Mouse (Mus musculus) heart, embryonic 12.5 days (tissue): ENCODE results near the gene Ptprh. TPM values are rescaled to one million over a fixed set of nuclear protein-coding genes. Genes with fewer than 3 reads are reported as not detected.
"Not testable (repeated sequence)": the region's sequence is repeated elsewhere in the genome, so short reads cannot be mapped to it uniquely, and the experiment has no call there.

ENCODE experiments used
- ATAC-seq: fragments of 200-750 bp; cut with Nextera tagmentation; 2 replicates; pipeline ENCODE4 v1.8.0; 2017; ENCODE audit warnings: moderate TSS enrichment, moderate library complexity; ENCODE audit not compliant: insufficient number of reproducible peaks, low FRiP score
- H3K27ac ChIP-seq: fragments of 300-500 bp; sonication (generic); 2 replicates; pipeline ENCODE4 v1.5.1; 2016; ENCODE audit warnings: mild to moderate bottlenecking, moderate library complexity; ENCODE audit not compliant: poor library complexity, severe bottlenecking
- H3K27me3 ChIP-seq: fragments of 300-500 bp; sonication (generic); replicated peaks from 2 replicates; pipeline ENCODE4 v1.6.1; 2016; ENCODE audit warnings: mild to moderate bottlenecking, moderate library complexity
- H3K36me3 ChIP-seq: fragments of 300-500 bp; sonication (generic); 2 replicates; pipeline ENCODE4 v1.6.1; 2016; ENCODE audit warnings: mild to moderate bottlenecking, moderate library complexity
- H3K4me1 ChIP-seq: fragments of 300-500 bp; sonication (generic); replicated peaks from 2 replicates; pipeline ENCODE4 v1.6.1; 2016; ENCODE audit warnings: mild to moderate bottlenecking
- H3K4me2 ChIP-seq: fragments of 300-500 bp; sonication (generic); 2 replicates; pipeline ENCODE4 v1.6.1; 2016; ENCODE audit warnings: mild to moderate bottlenecking, moderate library complexity
- H3K4me3 ChIP-seq: fragments of 300-500 bp; sonication (generic); 2 replicates; pipeline ENCODE4 v1.5.1; 2016; ENCODE audit warnings: mild to moderate bottlenecking
- H3K9ac ChIP-seq: fragments of 300-500 bp; sonication (generic); 2 replicates; pipeline ENCODE4 v1.6.1; 2016; ENCODE audit warnings: mild to moderate bottlenecking, moderate library complexity
- H3K9me3 ChIP-seq: fragments of 300-500 bp; sonication (generic); replicated peaks from 2 replicates; pipeline ENCODE4 v1.6.1; 2016; ENCODE audit warnings: mild to moderate bottlenecking, moderate library complexity
- WGBS: fragments of 180-500 bp; shearing (Covaris S2); methylation state at CpG from one replicate; pipeline ENCODE4 v1.1.7; 2016; 5-methylcytosine and 5-hydroxymethylcytosine counted together
- polyA plus RNA-seq: library from polyadenylated mRNA; unstranded; fragments of >200 nt; fragmentation: Nextera tagmentation; extraction: Ambion mirVana; gene quantifications from 2 replicates; pipeline ENCODE4 v1.2.1, GENCODE M21; 2016

Gene Ptprh
- polyA plus RNA-seq, 1 experiment from 2014 or later: not detected

DNA sequence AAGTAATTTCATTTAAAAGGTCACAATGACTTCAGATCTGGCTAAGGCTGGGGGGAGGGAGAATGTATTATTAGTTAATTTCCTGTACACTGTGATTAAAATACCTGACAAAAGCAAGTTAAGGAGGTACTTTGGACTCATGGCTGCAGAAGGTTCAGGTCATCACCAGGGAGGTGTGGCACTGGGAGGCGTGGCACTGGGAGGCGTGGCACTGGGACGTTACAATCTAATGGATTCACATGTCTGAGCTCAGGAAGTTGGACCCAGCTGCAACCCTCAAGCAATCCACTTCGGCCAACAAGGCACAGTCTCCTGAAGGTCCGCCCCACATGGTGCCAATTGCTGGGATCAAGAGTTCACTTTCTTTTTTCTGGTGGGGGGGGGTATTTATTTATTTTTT is 4.2 kb upstream of the Ptprh start:
- Histone ChIP-seq H3K4me3 (no peak overlapping the region), H3K9me3 (0 out of 2 replicates have a peak, but pooled peaks cover 5% of the 10 kb centered on the region), H3K27ac (no peak overlapping the region), H3K27me3 (no peaks in the 10 kb centered on the region), H3K9ac (no peak overlapping the region), H3K36me3 (no peaks in the 10 kb centered on the region), H3K4me1 (no peaks in the 10 kb centered on the region), H3K4me2 (no peak overlapping the region)
- no peak for ATAC-seq
- WGBS: 64% methylated on average over 5 of the region's 5 CpGs

DNA sequence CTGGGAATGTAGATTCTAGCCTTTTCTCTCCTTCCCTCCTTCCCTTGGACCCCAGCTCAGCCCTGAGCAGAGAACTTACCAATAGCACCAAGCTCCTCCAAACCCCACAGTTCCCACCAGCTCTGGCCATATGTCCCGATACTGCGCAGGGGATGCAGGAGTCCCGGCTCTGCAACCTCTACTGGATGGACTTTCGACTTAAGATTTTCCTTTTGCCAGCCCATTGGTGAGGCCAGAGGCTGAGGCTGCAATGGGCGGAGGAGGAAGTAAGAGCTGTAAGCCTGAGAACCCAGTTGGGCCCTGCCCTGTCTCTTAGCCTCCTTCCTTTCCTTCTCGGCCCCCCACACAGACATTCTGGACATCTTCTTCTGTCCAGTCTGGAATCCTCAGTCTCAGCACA is 872 bp downstream of the Ptprh start:
- WGBS: 79% methylated on average over 6 of the region's 6 CpGs

DNA sequence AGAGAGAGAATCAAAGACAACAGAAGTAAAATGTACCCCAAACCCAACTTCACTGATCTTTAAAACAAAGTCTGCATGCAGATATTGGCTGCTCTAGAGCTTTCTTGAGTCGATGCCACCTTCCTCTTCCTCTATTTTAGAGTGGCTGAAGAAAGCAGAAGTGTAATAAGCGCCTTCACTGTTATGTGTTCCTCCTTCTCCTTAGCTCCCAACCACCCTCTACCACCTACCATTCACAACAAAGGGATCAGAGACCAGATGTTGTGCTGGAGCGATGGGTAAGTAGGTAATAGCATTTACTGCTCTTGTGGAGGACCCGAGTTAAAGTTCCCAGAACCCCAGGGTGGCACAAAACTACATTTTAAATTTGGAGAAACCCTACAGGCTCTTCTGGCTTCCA is 6.8 kb downstream of the Ptprh start:
- H3K4me1 ChIP-seq, H3K9me3 ChIP-seq, H3K27ac ChIP-seq, ATAC-seq, H3K27me3 ChIP-seq, H3K4me2 ChIP-seq, H3K4me3 ChIP-seq, H3K36me3 ChIP-seq, H3K9ac ChIP-seq: not testable (repeated sequence)
- WGBS: 61% methylated on average over 4 of the region's 4 CpGs

More for the DNA sequence above, 872 bp downstream of the Ptprh start:
- no peaks in the 10 kb centered on the region for H3K36me3 ChIP-seq
- ATAC-seq: no peak
- no peaks in the 10 kb centered on the region for H3K4me1 ChIP-seq
- peaks cover 3% of the 10 kb centered on the region; the same call in 1 of the 2 replicates for H3K9me3 ChIP-seq
- no peak overlapping the region for H3K4me2 ChIP-seq
- no peak overlapping the region for H3K27ac ChIP-seq
- no peak overlapping the region for H3K9ac ChIP-seq
- H3K4me3 ChIP-seq: no peak overlapping the region
- no peaks in the 10 kb centered on the region for H3K27me3 ChIP-seq

- not testable (repeated sequence) for H3K36me3 ChIP-seq, H3K9ac ChIP-seq, ATAC-seq, H3K9me3 ChIP-seq, H3K4me3 ChIP-seq, H3K27ac ChIP-seq, H3K27me3 ChIP-seq, H3K4me1 ChIP-seq, H3K4me2 ChIP-seq
- 68% methylated on average over 3 of the region's 3 CpGs for WGBS
Observed at GRCm38 (mm10) chr7:4581481-4581880, 22.4 kb downstream of the Ptprh start.

GRCm38 (mm10) chr7:4572361-4572760 is 31.5 kb downstream of the Ptprh start:
- not testable (repeated sequence) for ATAC-seq, H3K4me3 ChIP-seq, H3K27ac ChIP-seq, H3K4me1 ChIP-seq, H3K27me3 ChIP-seq, H3K9me3 ChIP-seq, H3K9ac ChIP-seq, H3K4me2 ChIP-seq, H3K36me3 ChIP-seq
- 65% methylated on average over 2 of the region's 2 CpGs for WGBS

DNA sequence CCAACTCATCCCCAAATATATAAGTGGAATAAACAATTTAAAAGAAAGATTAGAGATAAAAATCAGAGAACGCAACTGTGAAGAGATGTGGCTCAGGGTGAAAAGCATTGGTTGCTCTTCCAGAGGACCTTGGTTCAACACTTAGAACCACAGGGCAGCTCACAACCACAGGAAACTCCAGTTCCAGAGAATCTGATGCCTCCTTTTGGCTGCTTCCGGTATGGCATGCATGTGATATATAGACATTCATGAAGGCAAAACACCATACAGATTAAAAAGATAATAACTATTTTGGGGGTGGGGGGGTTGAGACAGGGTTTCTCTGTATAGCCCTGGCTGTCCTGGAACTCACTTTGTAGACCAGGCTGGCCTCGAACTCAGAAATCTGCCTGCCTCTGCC is 41.2 kb downstream of the Ptprh start:
- Histone ChIP-seq H3K36me3 (no peaks in the 10 kb centered on the region), H3K9me3 (no peaks in the 10 kb centered on the region), H3K4me2 (no peak overlapping the region), H3K4me3 (no peak overlapping the region), H3K4me1 (no peaks in the 10 kb centered on the region), H3K27ac (no peak overlapping the region), H3K9ac (no peak overlapping the region), H3K27me3 (no peaks in the 10 kb centered on the region)
- 84% methylated on average over 3 of the region's 3 CpGs for WGBS
- ATAC-seq: no peak

- no peaks in the 10 kb centered on the region for H3K4me1 ChIP-seq
- peaks cover 25% of the 10 kb centered on the region for H3K27me3 ChIP-seq
- 65% methylated on average over 6 of the region's 6 CpGs for WGBS
- H3K4me3 ChIP-seq: no peak overlapping the region
- H3K9ac ChIP-seq: no peak overlapping the region
- H3K36me3 ChIP-seq: no peaks in the 10 kb centered on the region
- no peaks in the 10 kb centered on the region for H3K9me3 ChIP-seq
- H3K27ac ChIP-seq: no peak overlapping the region
- H3K4me2 ChIP-seq: no peak overlapping the region
- no peak; the same call in 1 of the 2 replicates for ATAC-seq
Observed at GRCm38 (mm10) chr7:4557167-4557560, 46.7 kb downstream of the Ptprh start.

DNA sequence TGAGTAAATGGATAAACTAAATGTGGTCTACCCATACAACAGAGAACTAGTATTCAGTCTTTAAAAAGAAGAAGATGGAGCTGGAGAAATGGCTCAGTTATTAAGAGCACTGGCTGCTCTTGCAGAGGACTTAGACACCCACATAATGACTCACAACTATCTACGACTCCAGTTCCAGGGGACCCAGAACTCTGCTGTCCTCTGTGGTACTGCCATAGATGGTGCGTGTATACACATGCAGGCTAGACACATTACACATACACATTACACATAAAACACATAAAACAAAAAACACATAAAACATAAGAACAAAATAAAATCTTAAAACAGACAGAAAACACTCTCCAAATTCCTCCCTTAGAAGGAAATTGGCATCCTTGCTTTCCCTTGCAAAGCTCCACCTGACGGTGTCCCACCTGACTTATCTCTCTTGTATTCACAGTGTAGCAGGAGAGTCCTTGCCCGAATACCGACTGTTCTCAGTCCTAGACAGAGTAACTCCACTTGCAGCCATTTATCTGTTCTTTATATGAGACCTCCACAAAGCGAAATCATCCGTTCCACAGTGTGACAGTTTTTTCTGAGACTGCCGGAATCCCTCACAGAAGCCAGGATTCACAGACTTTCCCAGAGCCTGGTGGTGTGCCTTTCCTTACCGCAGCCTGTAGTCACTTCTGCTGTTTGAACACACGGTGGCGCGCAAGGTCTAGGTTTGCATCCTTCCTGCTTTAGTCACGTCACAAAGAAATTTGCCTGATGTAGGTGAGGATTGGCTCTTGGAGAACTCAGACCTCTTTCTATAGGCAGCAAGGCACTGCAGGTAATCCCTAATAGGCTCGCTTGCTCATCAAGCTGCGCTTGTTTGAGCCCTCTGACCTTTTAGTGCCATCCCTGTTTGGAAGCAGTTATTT is 47.3 kb downstream of the Ptprh start:
- WGBS: 18% methylated on average over 15 of the region's 15 CpGs
- no peak overlapping the region for H3K27ac ChIP-seq
- H3K9me3 ChIP-seq: no peaks in the 10 kb centered on the region
- peak; percentile 85 for ATAC-seq
- H3K9ac ChIP-seq: no peak overlapping the region
- H3K4me1 ChIP-seq: no peaks in the 10 kb centered on the region
- no peaks in the 10 kb centered on the region for H3K36me3 ChIP-seq
- H3K27me3 ChIP-seq: peaks cover 28% of the 10 kb centered on the region
- no peak overlapping the region for H3K4me2 ChIP-seq
- H3K4me3 ChIP-seq: no peak overlapping the region

- Histone ChIP-seq H3K36me3 (no peaks in the 10 kb centered on the region), H3K9me3 (no peaks in the 10 kb centered on the region), H3K27me3 (peaks cover 47% of the 10 kb centered on the region), H3K27ac (no peak within 1 kb of the TSS), H3K4me2 (peak within 1 kb of the TSS; percentile 65), H3K9ac (no peak within 1 kb of the TSS; the same call in 1 of the 2 replicates), H3K4me3 (peak within 1 kb of the TSS; percentile 37), H3K4me1 (peaks cover 15% of the 10 kb centered on the region)
- 7% methylated on average over 32 of the region's 33 CpGs for WGBS
- no peak for ATAC-seq
Observed at GRCm38 (mm10) chr7:4547221-4547641, 56.6 kb downstream of the Ptprh start, which contains the start of gene Syt5. Gene Syt5 (minus strand): TSS chr7:4547541.

DNA sequence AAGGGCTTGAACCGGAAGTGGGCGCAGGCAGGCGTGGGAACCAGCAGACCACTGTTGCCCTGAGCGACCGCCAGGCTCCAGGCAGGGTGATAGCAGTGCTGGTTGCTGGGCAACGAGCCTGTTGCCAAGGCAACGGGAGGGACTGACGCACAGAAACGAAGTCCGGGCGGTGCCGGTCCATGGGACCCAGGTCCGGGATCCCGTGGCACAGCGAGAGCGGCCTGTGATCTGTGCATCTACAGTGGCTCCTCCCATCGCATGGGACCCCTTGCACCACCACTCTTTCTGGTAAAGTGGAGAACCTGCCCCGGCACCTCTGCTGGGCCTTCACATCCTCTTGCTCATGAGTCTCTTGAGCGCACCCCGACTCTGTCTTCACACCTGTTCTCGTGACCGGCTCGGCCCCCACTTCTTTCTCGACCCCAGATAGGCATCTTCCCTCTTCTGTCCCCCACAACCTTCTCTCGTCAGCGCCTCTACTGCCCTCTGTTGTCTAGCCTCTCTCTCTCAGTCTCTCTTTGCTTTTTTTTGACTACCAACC is 57.2 kb downstream of the Ptprh start:
- WGBS: 5% methylated on average over 26 of the region's 26 CpGs

DNA sequence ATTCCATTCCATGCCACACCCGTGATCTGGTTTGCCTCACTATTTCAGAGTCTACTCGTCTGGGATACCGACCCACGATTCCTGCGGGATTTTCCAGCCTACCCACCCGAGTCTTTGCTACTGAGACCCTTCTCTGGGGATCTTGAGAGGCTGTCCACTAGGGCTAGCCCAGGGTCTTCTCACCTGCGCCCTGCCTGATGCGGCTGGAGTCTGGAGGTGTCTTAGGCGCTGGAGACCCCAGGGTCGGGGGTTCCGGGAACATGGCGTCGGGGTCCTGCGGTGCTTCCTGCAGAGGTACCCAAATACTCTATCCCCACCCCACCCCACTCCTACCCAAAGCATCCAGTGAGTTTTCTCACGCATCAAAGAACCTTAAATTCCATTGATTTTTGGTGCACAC is 57.8 kb downstream of the Ptprh start:
- Histone ChIP-seq H3K4me3 (no peak overlapping the region), H3K27me3 (peaks cover 45% of the 10 kb centered on the region), H3K9me3 (no peaks in the 10 kb centered on the region), H3K27ac (no peak overlapping the region), H3K4me2 (no peak overlapping the region; the same call in 1 of the 2 replicates), H3K4me1 (peaks cover 15% of the 10 kb centered on the region), H3K36me3 (no peaks in the 10 kb centered on the region), H3K9ac (no peak overlapping the region)
- WGBS: 69% methylated on average over 15 of the region's 15 CpGs
- no peak for ATAC-seq

More for the DNA sequence above, 57.2 kb downstream of the Ptprh start:
- Histone ChIP-seq H3K9ac (no peak overlapping the region), H3K36me3 (no peaks in the 10 kb centered on the region), H3K4me2 (peak overlapping the region; percentile 65), H3K4me1 (peaks cover 15% of the 10 kb centered on the region), H3K27me3 (peaks cover 46% of the 10 kb centered on the region), H3K27ac (no peak overlapping the region), H3K4me3 (peak overlapping the region; percentile 37), H3K9me3 (no peaks in the 10 kb centered on the region)
- ATAC-seq: peak; percentile 73
